Mouse (Mus musculus) erythroblast, embryonic 14.5 days (primary cell): ENCODE results near the gene Rln3.

Source experiments
- GATA1 ChIP-seq: IDR thresholded peaks from 2 replicates; pipeline ENCODE4 v1.6.1; 2012; ENCODE audit warnings: low read length, inconsistent platforms, mixed read lengths
- TAL1 ChIP-seq: IDR thresholded peaks from 3 replicates; pipeline ENCODE4 v1.6.1; 2012; ENCODE audit warnings: low read length, inconsistent platforms, mixed read lengths

- no peak for TF ChIP-seq GATA1
- no peak for TF ChIP-seq TAL1
Measured at GRCm38 (mm10) chr8:84004533-84005201, 40.1 kb downstream of the Rln3 start.
